Mouse (Mus musculus): ENCODE data around the gene Tfap2d. TPM values are rescaled to one million over a fixed set of nuclear protein-coding genes. Genes with fewer than 3 reads are reported as not detected.

Tfap2d gene
- polyA plus RNA-seq, 1 experiment from 2014 or later, result not detected

- H3K9me3 ChIP-seq (ENCODE audit: low read length), result no peaks in the 10 kb centered on the region
- peaks cover 63% of the 10 kb centered on the region for H3K27me3 ChIP-seq (ENCODE audit: insufficient read depth, low read length)
- no peak overlapping the region for H3K4me3 ChIP-seq (ENCODE audit: low read depth, low read length)
- H3K4me1 ChIP-seq (ENCODE audit: insufficient read depth), result no peaks in the 10 kb centered on the region
- DNase-seq, result no peak
- ATAC-seq, result no peak
- H3K27ac ChIP-seq (ENCODE audit: low read depth), result no peak overlapping the region
- no peak overlapping the region for H3K4me2 ChIP-seq (ENCODE audit: low read depth, low read length)
- TF ChIP-seq EP300 (IDR thresholded peaks at IDR 0.05; ENCODE audit: low read depth), result no peak
- TF ChIP-seq CTCF (IDR thresholded peaks at IDR 0.05; ENCODE audit: low read depth), result no peak
- H3K36me3 ChIP-seq (replicated peaks; ENCODE audit: insufficient read depth, low read length), result no peaks in the 10 kb centered on the region
- 3% methylated on average over 10 of the region's 10 CpGs for WGBS (ENCODE audit: insufficient replicate concordance)
- no peak overlapping the region for H3K9ac ChIP-seq (replicated peaks)
Measured at GRCm38 (mm10) chr1:19209359-19209745, 106.5 kb downstream of the Tfap2d start.

DNA sequence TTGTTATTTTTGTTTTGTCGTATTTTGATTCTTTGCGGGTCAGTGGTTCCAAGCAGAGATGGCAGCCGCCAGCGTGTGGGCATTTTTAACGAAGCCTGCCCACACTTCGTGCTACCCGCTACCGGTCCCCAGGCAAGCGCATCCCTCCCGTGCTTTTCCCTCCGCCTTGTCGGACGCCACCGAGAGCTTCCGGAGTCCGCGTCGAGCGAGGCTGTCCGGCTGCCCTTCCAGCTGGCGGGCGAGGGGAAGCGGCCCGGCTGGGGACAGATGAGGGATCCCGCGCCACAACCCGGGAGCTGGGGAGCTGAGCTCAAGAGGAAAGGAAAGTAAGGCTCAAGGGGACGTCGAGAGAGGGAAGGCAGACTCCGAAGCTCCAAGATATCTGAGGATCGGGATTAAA, 107.0 kb downstream of the Tfap2d start:
- DNase-seq, result no peak
- Histone ChIP-seq H3K9ac (replicated peaks) (no peak overlapping the region), H3K4me1 (ENCODE audit: insufficient read depth) (no peaks in the 10 kb centered on the region), H3K4me3 (ENCODE audit: low read depth, low read length) (peak overlapping the region; percentile 17; the same call in 1 of the 2 replicates), H3K27ac (ENCODE audit: low read depth) (no peak overlapping the region), H3K9me3 (ENCODE audit: low read length) (no peaks in the 10 kb centered on the region), H3K27me3 (ENCODE audit: insufficient read depth, low read length) (peaks cover 67% of the 10 kb centered on the region), H3K4me2 (ENCODE audit: low read depth, low read length) (peak overlapping the region; percentile 45; the same call in 1 of the 2 replicates), H3K36me3 (replicated peaks; ENCODE audit: insufficient read depth, low read length) (no peaks in the 10 kb centered on the region)
- no peak for ATAC-seq
- under 1% methylated on average over 31 of the region's 31 CpGs for WGBS (ENCODE audit: insufficient replicate concordance)
- no peak for TF ChIP-seq CTCF (IDR thresholded peaks at IDR 0.05; ENCODE audit: low read depth)
- no peak for TF ChIP-seq EP300 (IDR thresholded peaks at IDR 0.05; ENCODE audit: low read depth)

- Histone ChIP-seq H3K27me3 (ENCODE audit: insufficient read depth, low read length) (peaks cover 74% of the 10 kb centered on the region), H3K9ac (replicated peaks) (no peak overlapping the region), H3K9me3 (ENCODE audit: low read length) (no peaks in the 10 kb centered on the region), H3K36me3 (replicated peaks; ENCODE audit: insufficient read depth, low read length) (no peaks in the 10 kb centered on the region), H3K4me2 (ENCODE audit: low read depth, low read length) (peak overlapping the region; percentile 45; the same call in 1 of the 2 replicates), H3K4me1 (ENCODE audit: insufficient read depth) (no peaks in the 10 kb centered on the region), H3K27ac (ENCODE audit: low read depth) (no peak overlapping the region), H3K4me3 (ENCODE audit: low read depth, low read length) (peak overlapping the region; percentile 17; the same call in 1 of the 2 replicates)
- DNase-seq (no peak), ATAC-seq (no peak)
- TF ChIP-seq EP300 (IDR thresholded peaks at IDR 0.05; ENCODE audit: low read depth) (no peak), CTCF (IDR thresholded peaks at IDR 0.05; ENCODE audit: low read depth) (no peak)
- under 1% methylated on average over 30 of the region's 30 CpGs for WGBS (ENCODE audit: insufficient replicate concordance)
Measured at GRCm38 (mm10) chr1:19210215-19211032, 107.6 kb downstream of the Tfap2d start.

DNA sequence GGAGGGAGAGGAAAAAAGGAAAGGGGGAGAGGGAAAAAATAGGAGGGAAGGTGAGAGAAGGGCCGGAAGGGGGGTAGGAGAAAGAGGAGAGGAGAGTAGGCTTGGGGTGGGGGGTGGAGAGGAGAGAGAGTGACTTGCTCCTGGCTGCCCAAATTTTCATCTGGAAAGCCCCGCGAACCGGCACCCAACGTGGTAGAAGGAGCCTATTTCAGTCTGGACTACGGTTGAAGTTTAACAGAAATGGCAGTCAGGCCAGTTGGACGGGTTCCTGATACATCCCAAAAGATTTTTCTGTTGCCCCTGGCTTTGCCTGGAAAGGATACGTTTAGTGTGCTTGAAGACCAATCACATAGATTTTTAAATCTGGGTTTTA, 108.2 kb downstream of the Tfap2d start:
- no peak for DNase-seq
- no peaks in the 10 kb centered on the region for H3K4me1 ChIP-seq (ENCODE audit: insufficient read depth)
- H3K4me3 ChIP-seq (ENCODE audit: low read depth, low read length), result no peak overlapping the region
- WGBS (ENCODE audit: insufficient replicate concordance), result 2% methylated on average over 8 of the region's 8 CpGs
- ATAC-seq, result no peak
- no peak overlapping the region for H3K9ac ChIP-seq (replicated peaks)
- H3K27ac ChIP-seq (ENCODE audit: low read depth), result no peak overlapping the region
- TF ChIP-seq CTCF (IDR thresholded peaks at IDR 0.05; ENCODE audit: low read depth), result no peak
- no peak for TF ChIP-seq EP300 (IDR thresholded peaks at IDR 0.05; ENCODE audit: low read depth)
- H3K4me2 ChIP-seq (ENCODE audit: low read depth, low read length), result no peak overlapping the region
- peaks cover 79% of the 10 kb centered on the region for H3K27me3 ChIP-seq (ENCODE audit: insufficient read depth, low read length)
- no peaks in the 10 kb centered on the region for H3K36me3 ChIP-seq (replicated peaks; ENCODE audit: insufficient read depth, low read length)
- no peaks in the 10 kb centered on the region for H3K9me3 ChIP-seq (ENCODE audit: low read length)

DNA sequence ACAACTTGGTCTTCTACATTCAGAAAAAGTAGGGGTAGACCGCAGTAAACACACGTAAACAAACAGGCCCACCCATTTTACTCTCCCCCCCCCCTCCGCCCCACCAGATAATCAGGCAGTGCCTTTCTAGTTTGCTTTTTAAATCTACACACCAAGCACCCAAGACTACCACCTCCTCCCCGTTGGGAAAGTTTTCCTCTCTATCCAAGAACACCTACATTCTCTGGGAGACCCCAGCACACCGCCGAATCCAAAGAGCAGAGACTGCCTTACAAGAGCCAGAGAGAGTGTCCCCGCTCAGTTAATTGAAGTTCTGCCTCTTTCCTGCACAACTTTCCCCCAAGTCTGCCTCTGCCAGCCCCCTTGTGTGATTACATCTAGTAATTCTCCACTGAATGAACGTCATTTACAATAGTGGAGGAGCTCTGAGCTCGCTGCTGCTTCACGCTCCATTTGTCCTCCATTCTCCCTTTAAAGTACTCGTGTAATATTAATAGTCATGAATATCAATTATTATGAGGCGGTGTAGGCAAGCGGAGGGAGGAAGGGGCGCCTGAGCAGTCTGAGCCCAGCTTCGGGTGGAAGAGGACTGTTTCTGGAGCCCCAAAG, 108.8 kb downstream of the Tfap2d start:
- 3% methylated on average over 15 of the region's 15 CpGs for WGBS (ENCODE audit: insufficient replicate concordance)
- ATAC-seq, result no peak
- H3K9ac ChIP-seq (replicated peaks), result no peak overlapping the region

DNA sequence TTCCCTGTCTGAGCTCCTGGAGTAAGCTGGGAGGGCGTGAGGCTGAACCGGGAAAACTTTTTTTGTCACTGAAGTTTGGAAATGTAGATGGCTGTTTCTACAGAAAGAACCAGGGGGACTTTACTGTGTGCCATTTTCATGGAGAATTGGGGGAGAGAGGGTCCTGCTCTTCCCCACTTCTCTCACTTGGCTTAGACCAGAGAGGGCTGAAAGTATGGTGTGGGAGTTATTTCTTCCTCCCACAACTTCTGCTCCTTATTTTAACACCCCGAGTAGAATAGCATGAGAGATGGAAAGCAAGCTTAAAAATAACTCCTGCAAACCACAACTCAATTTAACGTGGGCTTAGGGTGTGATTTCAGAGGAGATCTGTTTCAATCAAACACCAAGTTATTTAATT, 109.9 kb downstream of the Tfap2d start:
- no peaks in the 10 kb centered on the region for H3K4me1 ChIP-seq (ENCODE audit: insufficient read depth)

More for the DNA sequence above, 108.8 kb downstream of the Tfap2d start:
- Histone ChIP-seq H3K4me3 (ENCODE audit: low read depth, low read length) (no peak overlapping the region), H3K4me1 (ENCODE audit: insufficient read depth) (no peaks in the 10 kb centered on the region), H3K27ac (ENCODE audit: low read depth) (no peak overlapping the region), H3K36me3 (replicated peaks; ENCODE audit: insufficient read depth, low read length) (no peaks in the 10 kb centered on the region), H3K9me3 (ENCODE audit: low read length) (no peaks in the 10 kb centered on the region), H3K4me2 (ENCODE audit: low read depth, low read length) (no peak overlapping the region), H3K27me3 (ENCODE audit: insufficient read depth, low read length) (peaks cover 84% of the 10 kb centered on the region)
- no peak for DNase-seq
- no peak for TF ChIP-seq CTCF (IDR thresholded peaks at IDR 0.05; ENCODE audit: low read depth)
- TF ChIP-seq EP300 (IDR thresholded peaks at IDR 0.05; ENCODE audit: low read depth), result no peak

More for the DNA sequence above, 109.9 kb downstream of the Tfap2d start:
- TF ChIP-seq CTCF (IDR thresholded peaks at IDR 0.05; ENCODE audit: low read depth) (no peak), EP300 (IDR thresholded peaks at IDR 0.05; ENCODE audit: low read depth) (no peak)
- Histone ChIP-seq H3K4me2 (ENCODE audit: low read depth, low read length) (no peak overlapping the region), H3K27me3 (ENCODE audit: insufficient read depth, low read length) (peaks cover 84% of the 10 kb centered on the region), H3K9ac (replicated peaks) (no peak overlapping the region), H3K4me3 (ENCODE audit: low read depth, low read length) (no peak overlapping the region), H3K27ac (ENCODE audit: low read depth) (no peak overlapping the region), H3K9me3 (ENCODE audit: low read length) (no peaks in the 10 kb centered on the region), H3K36me3 (replicated peaks; ENCODE audit: insufficient read depth, low read length) (no peaks in the 10 kb centered on the region)
- WGBS (ENCODE audit: insufficient replicate concordance), result 3% methylated on average over 4 of the region's 4 CpGs
- ATAC-seq (no peak), DNase-seq (no peak)
